Mouse (Mus musculus) embryonic facial prominence, embryonic 11.5 days (tissue): ENCODE results near the gene Gm49358. TPM values are rescaled to one million over a fixed set of nuclear protein-coding genes. Genes with fewer than 3 reads are reported as not detected.
A peak's percentile ranks its signal among the peaks of the same experiment; 100 is the strongest.

Experiments used
- ATAC-seq: fragments of 200-750 bp; cut with Nextera tagmentation; replicated peaks from 2 replicates; pipeline ENCODE4 v1.8.0; 2017; ENCODE audit warnings: low read depth; ENCODE audit not compliant: insufficient number of reproducible peaks, low FRiP score, low TSS enrichment
- DNase-seq: peaks from one replicate; pipeline ENCODE4 v3.0.0-alpha.2; 2015; ENCODE audit warnings: low spot score
- H3K27ac ChIP-seq: fragments of 300-500 bp; sonication (generic); replicated peaks from 2 replicates; pipeline ENCODE4 v1.5.1; 2014; ENCODE audit warnings: mild to moderate bottlenecking, low read depth, low read length, control low read depth
- H3K27me3 ChIP-seq: fragments of 300-500 bp; sonication (generic); 2 replicates; pipeline ENCODE4 v1.6.1; 2014; ENCODE audit warnings: mild to moderate bottlenecking, low read length, moderate library complexity, mixed read lengths; ENCODE audit not compliant: control insufficient read depth, insufficient read depth
- H3K36me3 ChIP-seq: fragments of 300-500 bp; sonication (generic); replicated peaks from 2 replicates; pipeline ENCODE4 v1.6.1; 2014; ENCODE audit warnings: low read depth, mild to moderate bottlenecking, low read length, moderate library complexity, mixed read lengths; ENCODE audit not compliant: control insufficient read depth, insufficient read depth
- H3K4me1 ChIP-seq: fragments of 300-500 bp; sonication (generic); 2 replicates; pipeline ENCODE4 v1.6.1; 2014; ENCODE audit warnings: low read length, mixed read lengths; ENCODE audit not compliant: control insufficient read depth, insufficient read depth
- H3K4me2 ChIP-seq: fragments of 300-500 bp; sonication (generic); 2 replicates; pipeline ENCODE4 v1.6.1; 2014; ENCODE audit warnings: low read depth, mild to moderate bottlenecking, control low read depth, low read length, moderate library complexity
- H3K4me3 ChIP-seq: fragments of 300-500 bp; sonication (generic); 2 replicates; pipeline ENCODE4 v1.5.1; 2014; ENCODE audit warnings: low read depth, low read length, control low read depth
- H3K9ac ChIP-seq: fragments of 300-500 bp; sonication (generic); replicated peaks from 2 replicates; pipeline ENCODE4 v1.6.1; 2014; ENCODE audit warnings: mild to moderate bottlenecking, control low read depth, low read length
- H3K9me3 ChIP-seq: fragments of 300-500 bp; sonication (generic); replicated peaks from 2 replicates; pipeline ENCODE4 v1.6.1; 2016; ENCODE audit warnings: mild to moderate bottlenecking, low read length, inconsistent platforms, mixed read lengths; ENCODE audit not compliant: control insufficient read depth
- WGBS: fragments of 180-500 bp; shearing (Covaris S2); extraction: QIAGEN DNeasy Blood & Tissue Kit; methylation state at CpG from one replicate; pipeline ENCODE4 v1.1.7; 2014; 5-methylcytosine and 5-hydroxymethylcytosine counted together
- polyA plus RNA-seq: library from polyadenylated mRNA; unstranded; fragments of >200 nt; fragmentation: Nextera tagmentation; extraction: Ambion mirVana; gene quantifications from 2 replicates; pipeline ENCODE4 v1.2.1, GENCODE M21; 2014

Gene Gm49358
- polyA plus RNA-seq, 1 experiment from 2014 or later: 0.31 TPM

GRCm38 (mm10) chr10:86779816-86780500, 16.2 kb downstream of the Gm49358 start:
- no peaks in the 10 kb centered on the region for H3K4me1 ChIP-seq
- H3K27me3 ChIP-seq: no peaks in the 10 kb centered on the region
- ATAC-seq: no peak
- H3K4me2 ChIP-seq: peak overlapping the region; percentile 99
- WGBS: 15% methylated on average over 12 of the region's 12 CpGs
- DNase-seq: no peak
- H3K36me3 ChIP-seq: no peaks in the 10 kb centered on the region
- peak overlapping the region; percentile 61 for H3K4me3 ChIP-seq
- H3K9me3 ChIP-seq: no peaks in the 10 kb centered on the region
- no peak overlapping the region for H3K9ac ChIP-seq
- no peak overlapping the region for H3K27ac ChIP-seq

- no peak for DNase-seq
Measured at GRCm38 (mm10) chr10:86781641-86782040, 17.9 kb downstream of the Gm49358 start.

GRCm38 (mm10) chr10:86782656-86783055, 18.9 kb downstream of the Gm49358 start:
- Histone ChIP-seq H3K4me2 (no peak overlapping the region), H3K27ac (no peak overlapping the region), H3K9me3 (no peaks in the 10 kb centered on the region), H3K9ac (no peak overlapping the region), H3K4me1 (no peaks in the 10 kb centered on the region), H3K4me3 (no peak overlapping the region), H3K27me3 (no peaks in the 10 kb centered on the region), H3K36me3 (no peaks in the 10 kb centered on the region)
- 58% methylated on average over 5 of the region's 5 CpGs for WGBS
- ATAC-seq: no peak
- no peak for DNase-seq

More at GRCm38 (mm10) chr10:86781641-86782040, 17.9 kb downstream of the Gm49358 start:
- no peaks in the 10 kb centered on the region for H3K9me3 ChIP-seq
- ATAC-seq: no peak
- H3K4me2 ChIP-seq: no peak overlapping the region
- no peak overlapping the region for H3K4me3 ChIP-seq
- no peak overlapping the region for H3K27ac ChIP-seq
- 27% methylated on average over 5 of the region's 5 CpGs for WGBS
- H3K9ac ChIP-seq: no peak overlapping the region
- no peaks in the 10 kb centered on the region for H3K27me3 ChIP-seq
- no peaks in the 10 kb centered on the region for H3K36me3 ChIP-seq
- H3K4me1 ChIP-seq: no peaks in the 10 kb centered on the region

- no peak overlapping the region for H3K4me3 ChIP-seq
- H3K27ac ChIP-seq: no peak overlapping the region
- no peak overlapping the region for H3K9ac ChIP-seq
- ATAC-seq: no peak
- H3K9me3 ChIP-seq: no peaks in the 10 kb centered on the region
- no peaks in the 10 kb centered on the region for H3K36me3 ChIP-seq
- no peaks in the 10 kb centered on the region for H3K4me1 ChIP-seq
- 86% methylated on average over 5 of the region's 5 CpGs for WGBS
- DNase-seq: no peak
- no peak overlapping the region for H3K4me2 ChIP-seq
- H3K27me3 ChIP-seq: no peaks in the 10 kb centered on the region
Measured at GRCm38 (mm10) chr10:86783561-86783960, 19.8 kb downstream of the Gm49358 start.

- Histone ChIP-seq H3K4me2 (no peak overlapping the region), H3K9ac (no peak overlapping the region), H3K4me1 (no peaks in the 10 kb centered on the region), H3K36me3 (no peaks in the 10 kb centered on the region), H3K27ac (no peak overlapping the region), H3K9me3 (no peaks in the 10 kb centered on the region), H3K4me3 (no peak overlapping the region), H3K27me3 (no peaks in the 10 kb centered on the region)
- DNase-seq (no peak), ATAC-seq (no peak)
- WGBS: 81% methylated on average over 5 of the region's 5 CpGs
Measured at GRCm38 (mm10) chr10:86784126-86784675, 20.4 kb downstream of the Gm49358 start.

- Histone ChIP-seq H3K27me3 (no peaks in the 10 kb centered on the region), H3K4me1 (no peaks in the 10 kb centered on the region), H3K36me3 (no peaks in the 10 kb centered on the region), H3K27ac (no peak overlapping the region), H3K9me3 (no peaks in the 10 kb centered on the region), H3K4me3 (no peak overlapping the region), H3K4me2 (no peak overlapping the region), H3K9ac (no peak overlapping the region)
- whole genome bisulfite sequencing: 82% methylated on average over 2 of the region's 2 CpGs
- no peak for DNase-seq
- no peak for ATAC-seq
Measured at GRCm38 (mm10) chr10:86785396-86785795, 21.6 kb downstream of the Gm49358 start.

- no peak overlapping the region for H3K4me3 ChIP-seq
- no peaks in the 10 kb centered on the region for H3K4me1 ChIP-seq
- no peak overlapping the region for H3K27ac ChIP-seq
- H3K36me3 ChIP-seq: no peaks in the 10 kb centered on the region
- no peak overlapping the region for H3K4me2 ChIP-seq
- no peaks in the 10 kb centered on the region for H3K9me3 ChIP-seq
- no peak overlapping the region for H3K9ac ChIP-seq
- H3K27me3 ChIP-seq: no peaks in the 10 kb centered on the region
- no peak for DNase-seq
- no peak for ATAC-seq
- WGBS: 95% methylated on average over 5 of the region's 5 CpGs
Measured at GRCm38 (mm10) chr10:86786083-86786482, 22.3 kb downstream of the Gm49358 start.

- H3K9ac ChIP-seq: no peak overlapping the region
- H3K4me3 ChIP-seq: no peak overlapping the region
- WGBS: 52% methylated on average over 5 of the region's 5 CpGs
- no peaks in the 10 kb centered on the region for H3K27me3 ChIP-seq
- H3K4me1 ChIP-seq: no peaks in the 10 kb centered on the region
- no peaks in the 10 kb centered on the region for H3K36me3 ChIP-seq
- H3K27ac ChIP-seq: no peak overlapping the region
- ATAC-seq (no peak), DNase-seq (no peak)
- no peaks in the 10 kb centered on the region for H3K9me3 ChIP-seq
- H3K4me2 ChIP-seq: no peak overlapping the region
Measured at GRCm38 (mm10) chr10:86788193-86788592, 24.4 kb downstream of the Gm49358 start.
